Mouse (Mus musculus): ENCODE measurements around the gene Slc43a2. TPM values are rescaled to one million over a fixed set of nuclear protein-coding genes. Genes with fewer than 3 reads are reported as not detected.
A peak's percentile ranks its signal among the peaks of the same experiment; 100 is the strongest.
"Not testable (repeated sequence)": the region's sequence is repeated elsewhere in the genome, so short reads cannot be mapped to it uniquely, and the experiment has no call there.

The Slc43a2 gene
- total RNA-seq, 2 experiments from 2014 or later: 32.3 to 33.5 TPM

DNA sequence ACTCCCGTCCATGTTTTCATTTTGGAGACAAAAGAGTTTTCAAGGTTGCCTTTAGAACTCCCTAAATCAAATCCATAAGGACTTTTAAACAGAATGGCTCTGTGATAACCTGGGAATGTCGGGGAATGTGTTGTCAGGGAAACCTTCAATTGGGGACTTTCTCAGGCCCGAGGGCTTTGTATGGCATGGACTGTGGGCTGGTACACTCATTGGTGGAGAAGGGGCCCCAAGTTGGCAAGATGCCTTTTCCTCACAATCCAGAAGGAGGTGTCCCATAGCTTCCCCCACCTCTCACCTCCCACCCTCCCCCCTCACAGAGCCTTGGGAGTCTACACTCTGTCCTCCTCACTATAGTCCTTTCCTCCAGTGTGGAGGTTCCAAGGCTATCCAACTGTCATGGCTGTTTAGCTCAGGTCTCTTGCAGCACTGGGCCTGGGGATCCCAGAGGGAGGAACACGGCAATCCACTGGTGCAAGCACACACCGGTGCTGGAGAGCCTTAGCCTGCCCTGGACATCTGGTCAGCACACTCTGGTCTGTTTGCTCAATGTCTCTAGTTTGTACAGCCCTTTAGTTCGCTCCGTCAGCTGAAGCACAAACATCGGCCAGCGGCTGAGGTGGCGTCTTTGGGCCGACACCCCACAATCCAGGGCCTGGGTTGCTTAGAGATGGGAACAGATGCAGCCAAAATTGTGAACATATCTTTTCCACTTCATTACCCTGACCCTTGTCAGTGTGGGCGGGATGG, 18.9 kb downstream of the Slc43a2 start:
- ATAC-seq (ENCODE audit: poor library complexity, severe bottlenecking): no peak

DNA sequence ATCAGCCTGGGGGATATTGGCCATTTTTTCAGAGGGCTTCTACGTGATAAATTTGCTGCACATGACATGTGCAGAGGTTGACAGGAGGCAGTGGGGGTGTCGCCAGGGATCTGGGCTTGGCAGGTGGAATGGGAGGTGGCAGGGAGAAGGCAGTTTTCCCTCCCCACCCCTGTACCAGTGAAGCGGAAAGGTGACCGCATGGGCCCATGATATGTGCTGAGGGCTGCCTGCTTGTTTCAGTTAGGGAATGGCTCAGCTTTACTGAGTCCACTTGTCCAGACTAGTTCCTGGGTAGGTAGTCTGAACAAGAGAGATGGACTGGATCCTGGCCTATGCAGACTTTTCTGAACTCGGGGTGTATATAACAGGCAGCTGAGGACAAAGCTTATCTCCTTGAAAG, 19.8 kb downstream of the Slc43a2 start:
- ATAC-seq (ENCODE audit: poor library complexity, severe bottlenecking): no peak

DNA sequence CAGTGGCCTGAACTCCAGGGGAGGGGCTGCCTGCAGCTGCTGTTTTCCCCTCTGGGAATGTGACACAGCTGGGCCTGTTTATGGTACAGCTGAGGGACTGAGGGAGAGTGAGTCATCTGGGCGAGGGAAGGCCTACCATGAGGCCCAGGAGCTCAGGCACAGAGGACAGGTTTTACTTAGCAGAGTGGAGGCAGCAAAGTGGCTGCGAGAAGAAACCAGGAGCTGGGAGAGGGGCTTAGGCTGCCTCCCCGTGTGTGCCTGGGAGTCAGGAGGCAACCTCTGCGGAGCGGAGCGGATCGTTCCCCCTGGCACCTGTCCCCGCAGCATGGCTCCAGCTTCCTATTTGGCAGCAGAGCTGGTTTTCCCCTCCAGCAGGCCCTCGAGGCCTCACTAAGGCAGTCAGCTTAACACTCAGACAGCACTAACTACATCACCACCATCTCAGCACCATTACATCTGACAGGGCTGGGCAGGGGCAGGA, 20.5 kb downstream of the Slc43a2 start:
- ATAC-seq (ENCODE audit: poor library complexity, severe bottlenecking): no peak

DNA sequence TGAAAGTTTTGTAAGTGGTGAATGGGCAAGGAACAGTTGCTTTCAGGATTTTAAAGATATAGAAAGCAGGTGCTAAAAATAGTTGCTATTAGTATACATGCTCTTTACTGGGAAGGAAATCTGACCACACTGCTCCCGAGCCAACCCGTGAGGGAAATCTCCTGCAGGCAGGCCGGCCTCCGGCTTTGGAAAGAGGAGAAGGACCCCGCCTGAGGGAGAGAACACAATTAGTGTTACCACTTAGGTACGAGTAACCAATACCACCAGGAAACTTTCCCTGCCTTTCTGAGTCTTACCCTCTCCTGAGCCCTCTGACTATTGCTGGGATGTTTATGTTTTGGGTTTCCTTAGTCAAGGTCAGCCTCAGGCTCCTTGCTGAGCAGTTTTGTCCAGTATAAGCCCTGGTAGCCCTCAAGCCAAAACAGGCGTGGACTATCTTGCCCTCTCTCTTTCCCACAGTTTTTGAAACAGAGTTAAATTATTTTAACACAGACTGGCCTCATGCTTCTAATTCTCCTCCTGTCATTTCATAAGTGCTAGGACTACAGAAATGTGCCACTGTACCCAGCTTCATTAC, 21.5 kb downstream of the Slc43a2 start:
- ATAC-seq (ENCODE audit: poor library complexity, severe bottlenecking): no peak

DNA sequence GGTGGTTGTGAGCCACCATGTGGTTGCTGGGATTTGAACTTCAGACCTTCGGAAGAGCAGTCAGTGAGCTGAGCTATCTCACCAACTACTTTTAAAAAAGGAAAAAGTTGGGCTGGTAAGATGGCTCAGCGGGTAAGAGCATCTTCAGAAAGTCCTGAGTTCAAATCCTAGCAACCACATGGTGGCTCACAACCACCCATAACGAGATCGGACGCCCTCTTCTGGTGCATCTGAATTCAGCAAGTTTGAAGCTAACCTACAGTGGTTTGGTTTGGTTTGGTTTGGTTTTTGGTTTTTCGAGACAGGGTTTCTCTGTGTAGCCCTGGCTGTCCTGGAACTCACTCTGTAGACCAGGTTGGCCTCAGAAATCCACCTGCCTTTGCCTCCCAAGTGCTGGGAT, 24.5 kb downstream of the Slc43a2 start:
- ATAC-seq (ENCODE audit: poor library complexity, severe bottlenecking): not testable (repeated sequence)

DNA sequence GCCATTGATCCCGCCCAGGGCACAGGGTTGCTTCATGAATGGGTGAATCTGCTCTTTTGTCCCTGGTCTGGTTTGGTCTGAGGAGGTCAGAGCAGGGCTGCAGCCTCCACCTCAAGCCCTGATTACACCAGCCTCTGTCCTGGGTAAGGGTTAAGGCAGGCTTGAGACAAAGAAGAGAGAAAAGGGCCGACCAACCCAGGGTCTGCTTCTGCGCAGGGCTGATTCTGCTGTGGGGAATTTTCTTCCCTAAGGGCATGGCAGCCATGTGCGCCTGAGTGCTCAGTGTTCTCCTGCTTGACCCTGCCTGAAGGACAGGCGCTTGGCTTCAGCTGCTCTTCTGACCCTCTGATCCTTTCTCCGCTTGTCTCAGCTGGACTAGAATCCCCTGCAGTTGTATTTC, 25.6 kb downstream of the Slc43a2 start:
- ATAC-seq (ENCODE audit: poor library complexity, severe bottlenecking): no peak

DNA sequence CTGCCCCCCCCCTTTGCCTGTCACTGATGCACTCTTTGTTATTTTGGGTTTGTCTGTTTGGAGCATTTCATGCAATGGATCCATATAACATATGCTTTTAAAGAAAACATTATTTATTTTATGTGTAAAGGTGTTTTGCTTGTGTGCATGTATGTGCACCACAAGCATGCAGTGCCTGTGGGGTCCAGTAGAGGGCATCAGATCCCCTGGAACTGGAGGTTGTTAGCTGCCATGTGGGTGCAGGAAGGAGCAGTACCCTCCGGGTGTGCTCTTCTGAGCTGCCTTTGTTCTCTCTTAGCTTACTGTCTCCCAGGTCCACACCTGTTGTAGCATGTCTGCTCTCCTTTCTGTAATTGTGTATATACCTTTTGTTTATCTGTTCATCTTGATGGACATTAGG, 26.6 kb downstream of the Slc43a2 start:
- ATAC-seq (ENCODE audit: poor library complexity, severe bottlenecking): peak; percentile 52; the same call in 1 of the 2 replicates

DNA sequence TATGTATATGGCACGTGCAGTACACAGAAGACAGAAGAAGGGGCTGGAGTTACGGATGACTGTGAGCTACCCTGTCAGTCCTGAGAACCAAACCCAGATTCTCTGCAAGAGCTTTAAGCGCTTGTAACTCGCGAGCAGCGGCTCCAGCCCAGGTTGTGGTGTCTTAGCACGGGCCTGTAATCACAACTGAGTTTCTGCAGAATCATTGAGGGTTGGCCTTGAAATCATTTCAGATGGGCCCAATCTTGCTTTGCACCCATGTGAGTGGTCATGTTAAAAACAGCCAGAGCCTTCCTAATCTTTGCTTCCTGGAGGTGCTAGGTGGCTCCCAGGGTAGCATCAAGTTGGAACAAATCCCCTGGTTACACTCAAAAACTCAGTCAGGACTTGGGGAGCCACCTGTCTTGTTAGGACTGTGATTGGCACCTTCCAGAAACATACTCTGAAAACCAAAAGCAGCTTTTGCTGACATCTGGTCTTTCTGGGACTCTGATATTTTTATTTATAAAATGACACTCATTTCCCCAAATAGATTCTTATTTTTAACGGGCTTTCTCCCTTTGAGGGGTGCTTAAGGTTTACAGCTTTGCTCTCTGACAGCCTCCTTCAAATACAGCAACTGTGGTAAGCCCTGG, 28.5 kb downstream of the Slc43a2 start:
- no peak for ATAC-seq (ENCODE audit: poor library complexity, severe bottlenecking)

DNA sequence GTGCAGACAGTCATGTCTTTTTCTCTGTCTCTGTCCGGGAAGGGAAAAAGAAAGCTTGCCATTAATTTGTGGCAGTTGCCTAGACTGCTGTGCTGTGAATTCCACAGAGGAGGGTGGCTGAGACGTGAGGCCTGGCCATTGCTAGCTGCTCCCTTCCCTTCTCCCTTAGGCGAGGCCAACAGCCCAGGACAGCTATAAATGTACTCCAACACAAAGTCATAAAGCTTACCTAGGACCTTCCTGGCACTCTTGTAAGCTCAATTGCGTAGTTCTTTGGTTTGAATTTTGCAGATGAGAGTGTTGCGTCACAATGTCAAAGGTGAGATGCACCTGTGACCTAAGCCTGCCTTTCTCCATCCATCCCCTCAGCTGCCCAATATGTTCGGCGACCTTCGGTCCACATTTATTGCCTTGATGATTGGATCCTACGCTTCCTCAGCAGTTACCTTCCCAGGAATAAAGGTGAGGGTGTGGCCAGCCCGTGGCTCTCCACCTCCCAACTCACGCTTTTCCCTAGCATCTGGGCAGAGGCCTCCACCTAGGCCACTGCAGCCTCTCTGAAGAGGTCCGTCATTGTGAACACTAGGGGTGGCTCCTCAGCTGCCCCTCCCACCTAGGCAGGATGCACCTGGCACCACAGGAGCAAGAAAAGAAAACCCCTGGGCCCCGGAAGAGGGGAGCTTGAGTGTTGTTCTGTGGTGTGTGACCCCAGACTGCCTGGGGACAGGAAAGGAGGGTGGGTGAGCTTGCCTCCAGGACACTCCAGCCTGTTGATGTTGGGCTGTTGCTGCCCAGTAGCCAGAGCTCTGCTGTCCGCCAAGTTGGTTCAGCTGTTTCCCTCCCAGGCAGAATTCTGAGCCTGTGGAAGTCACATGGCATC, 29.3 kb downstream of the Slc43a2 start:
- ATAC-seq (ENCODE audit: poor library complexity, severe bottlenecking): no peak

DNA sequence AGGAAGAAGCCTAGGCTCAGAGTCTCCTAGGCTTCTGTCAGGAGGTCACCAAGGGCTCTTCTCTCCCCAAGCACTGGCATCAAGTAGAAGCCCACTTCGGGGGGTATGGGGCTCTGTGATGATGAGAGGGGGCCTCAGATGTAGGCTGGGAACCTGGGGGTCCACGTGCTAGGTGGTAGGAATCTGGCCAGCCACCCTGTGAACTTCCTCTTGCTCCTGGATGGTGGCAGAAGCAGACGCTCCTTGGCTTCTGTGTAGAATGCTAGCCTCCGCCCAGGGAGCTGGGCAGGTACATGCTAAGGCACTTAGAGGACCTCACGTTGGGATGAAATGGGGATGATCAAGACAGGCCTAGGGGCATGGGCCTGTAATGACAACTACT, 29.9 kb downstream of the Slc43a2 start:
- ATAC-seq (ENCODE audit: poor library complexity, severe bottlenecking): no peak

DNA sequence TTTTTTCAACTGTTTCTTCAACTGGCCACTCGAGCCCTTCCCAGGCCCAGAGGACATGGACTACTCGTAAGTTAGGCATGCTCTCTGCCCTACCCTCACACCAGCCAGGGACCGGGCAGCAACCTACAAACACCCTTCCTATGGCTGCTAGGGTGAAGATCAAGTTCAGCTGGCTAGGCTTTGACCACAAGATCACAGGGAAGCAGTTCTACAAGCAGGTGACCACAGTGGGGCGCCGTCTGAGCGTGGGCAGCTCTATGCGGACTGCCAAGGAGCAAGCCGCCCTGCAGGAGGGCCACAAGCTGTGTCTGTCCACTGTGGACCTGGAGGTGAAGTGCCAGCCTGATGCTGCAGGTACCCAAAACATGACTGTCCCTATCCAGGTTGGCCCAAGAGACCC, 31.3 kb downstream of the Slc43a2 start:
- no peak for ATAC-seq (ENCODE audit: poor library complexity, severe bottlenecking)

DNA sequence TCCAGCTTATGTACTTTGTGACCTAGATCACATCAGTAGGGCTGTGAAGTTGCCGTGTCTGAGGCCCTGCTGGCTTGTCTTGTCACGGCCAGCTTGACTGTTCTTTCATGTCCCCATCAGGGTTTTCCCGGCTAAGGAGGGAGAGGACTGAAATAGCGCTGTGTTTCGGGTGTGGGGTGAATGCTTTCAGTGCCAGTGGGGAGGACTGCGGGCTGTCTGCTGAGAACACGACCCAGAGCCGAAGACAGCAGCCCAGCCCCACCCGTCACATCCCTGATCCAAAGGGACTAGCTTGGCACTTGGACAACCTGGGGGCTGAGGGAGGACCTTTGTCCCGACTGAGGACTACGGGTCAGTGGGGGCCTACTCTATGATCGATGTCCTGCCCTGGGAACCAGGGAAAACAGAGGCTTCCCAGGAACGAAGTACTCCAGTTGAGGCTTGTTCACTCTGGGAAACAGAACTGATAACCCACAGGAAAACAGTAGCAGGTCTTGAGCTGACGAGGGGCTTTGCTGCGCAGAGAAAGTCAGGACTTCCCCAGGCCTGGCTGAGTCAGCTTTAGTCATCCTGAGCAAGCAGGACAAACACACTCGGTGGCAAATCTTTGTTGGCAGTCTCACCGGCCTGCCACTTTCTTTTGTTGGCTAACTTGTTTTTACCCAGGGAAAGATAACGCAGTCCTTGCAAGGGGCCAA, 32.5 kb downstream of the Slc43a2 start:
- ATAC-seq (ENCODE audit: poor library complexity, severe bottlenecking): no peak

DNA sequence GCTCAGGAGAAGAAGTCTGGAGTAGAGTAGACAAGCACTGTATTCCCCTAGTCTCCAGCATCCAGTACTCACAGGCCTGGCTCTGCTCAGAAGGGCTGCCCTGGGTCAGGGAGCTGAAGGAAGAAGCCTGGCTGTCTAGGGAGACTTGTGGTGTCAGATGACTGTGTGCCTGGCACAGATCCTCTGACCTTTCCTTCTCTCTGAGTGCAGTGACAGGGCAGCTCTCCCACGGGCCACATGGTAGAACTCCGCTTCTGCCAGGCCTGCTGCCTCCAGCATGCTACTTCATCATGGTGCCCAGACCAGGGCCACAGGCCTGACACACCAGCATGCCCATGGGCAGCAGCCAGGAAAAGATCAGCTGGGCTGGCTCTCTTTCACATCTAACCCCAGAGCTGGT, 34.4 kb downstream of the Slc43a2 start:
- no peak for ATAC-seq (ENCODE audit: poor library complexity, severe bottlenecking)

DNA sequence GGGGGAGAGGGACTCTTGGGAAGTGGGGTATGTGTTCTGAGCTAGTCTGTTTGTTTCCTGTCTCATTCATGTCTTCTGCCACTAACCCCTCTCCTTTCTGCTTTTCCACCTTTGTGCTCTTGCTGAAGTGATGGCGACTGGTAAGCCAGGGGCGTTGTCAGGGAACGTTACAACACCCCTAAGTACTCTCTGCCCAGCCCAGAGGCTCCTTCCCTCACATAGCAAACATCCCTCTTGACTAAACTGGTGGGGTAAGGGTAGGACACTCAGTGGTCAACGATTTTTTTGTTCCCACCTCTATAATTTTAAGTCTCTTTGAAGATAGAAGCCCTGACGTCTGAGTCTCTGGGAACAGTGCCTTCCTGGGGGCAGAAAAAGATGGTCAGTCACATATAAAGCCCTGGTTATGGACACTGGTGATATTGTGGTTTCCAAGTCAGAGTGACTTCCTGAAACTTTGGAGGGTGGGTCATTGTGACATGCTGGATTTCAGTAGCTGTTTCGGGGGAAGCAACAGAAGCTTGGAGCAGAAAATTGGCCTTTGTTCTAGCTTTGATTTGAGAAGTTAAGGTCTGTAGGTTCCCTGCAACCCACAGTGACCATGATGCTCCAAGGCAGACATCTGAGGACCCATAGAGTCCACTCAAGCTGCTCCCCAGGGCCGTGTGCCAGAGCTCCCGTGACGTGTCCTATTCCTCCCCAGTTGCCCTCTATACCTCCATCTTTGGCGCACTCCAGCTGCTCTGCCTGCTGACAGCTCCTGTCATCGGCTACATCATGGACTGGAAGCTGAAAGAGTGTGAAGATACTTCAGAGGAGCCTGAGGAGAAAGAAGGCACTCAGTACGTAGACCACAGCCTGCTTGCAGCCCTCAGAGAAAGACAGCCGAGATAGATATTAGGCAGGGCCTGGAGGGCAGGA, 35.0 kb downstream of the Slc43a2 start:
- peak; percentile 45 for ATAC-seq (ENCODE audit: poor library complexity, severe bottlenecking)

DNA sequence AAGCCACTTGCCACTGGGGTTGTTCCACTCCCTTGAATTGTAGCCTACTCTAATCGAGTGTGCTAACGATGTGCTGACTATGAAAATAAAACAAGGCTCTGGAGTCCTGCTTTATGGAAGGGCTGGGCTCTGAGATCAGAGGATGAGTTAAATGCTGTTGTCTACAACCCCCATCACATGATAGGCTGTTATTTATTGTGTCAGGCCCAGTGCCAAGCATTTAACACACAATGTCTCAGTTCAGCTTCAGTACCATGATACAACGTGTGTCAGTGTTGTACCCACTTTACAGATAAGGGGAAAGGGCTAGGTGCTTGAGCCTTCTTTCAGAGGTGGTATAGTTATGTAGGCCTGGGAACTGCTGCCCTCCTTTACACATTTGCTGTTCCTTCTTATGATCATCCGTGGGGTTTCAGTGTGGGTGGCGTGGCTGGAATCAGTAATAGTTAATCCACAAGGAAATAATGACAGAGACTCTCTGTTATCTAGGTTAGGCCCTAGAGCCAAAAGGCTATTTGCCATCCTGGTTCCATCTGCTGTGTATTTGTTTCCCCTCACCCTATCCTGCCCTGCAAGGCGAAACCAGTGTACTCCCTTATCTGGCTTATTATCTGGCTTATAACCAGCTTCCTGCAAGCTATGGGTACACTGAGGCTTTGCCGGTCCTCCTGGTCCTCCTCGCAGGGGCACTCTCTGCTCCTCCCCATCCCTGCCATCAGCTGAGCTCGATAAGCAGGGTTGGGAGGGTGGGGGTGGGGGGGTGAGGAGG, 36.0 kb downstream of the Slc43a2 start:
- ATAC-seq (ENCODE audit: poor library complexity, severe bottlenecking): no peak

DNA sequence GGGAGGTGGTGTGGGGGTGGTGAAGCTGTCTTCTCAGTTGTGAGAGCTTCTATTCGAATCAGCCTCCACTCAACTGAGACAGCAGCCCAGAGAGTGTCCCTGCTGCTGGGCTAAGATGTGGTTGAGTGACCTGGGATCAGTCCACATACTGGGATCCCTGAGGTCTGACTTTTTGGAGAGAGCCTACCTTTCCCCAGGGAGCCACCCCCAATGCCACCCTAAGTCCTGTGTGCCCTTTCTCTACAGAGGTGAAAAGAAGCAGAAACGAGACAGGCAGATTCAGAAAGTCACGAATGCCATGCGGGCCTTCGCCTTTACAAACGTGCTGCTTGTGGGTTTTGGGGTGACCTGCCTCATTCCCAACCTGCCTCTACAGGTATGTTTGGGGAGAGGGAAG, 36.6 kb downstream of the Slc43a2 start:
- no peak for ATAC-seq (ENCODE audit: poor library complexity, severe bottlenecking)

DNA sequence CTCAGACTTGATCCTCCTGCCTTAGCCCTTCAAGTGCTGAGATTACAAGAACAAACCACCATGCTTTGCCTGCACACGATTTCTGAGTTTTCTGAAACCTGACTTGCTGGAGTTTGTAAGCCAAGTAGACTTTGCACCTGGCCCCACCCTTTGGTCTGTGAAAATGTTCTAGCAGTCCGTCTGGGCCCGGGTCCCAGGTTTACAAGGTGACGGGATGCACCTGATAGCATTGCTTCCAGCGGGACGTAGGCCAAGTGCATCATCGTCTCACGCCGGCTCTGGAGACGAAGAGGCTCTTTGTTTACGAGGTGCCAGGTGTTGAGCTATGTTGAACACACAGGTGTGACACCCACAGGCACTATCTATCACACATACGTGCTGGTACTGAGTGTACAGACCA, 37.5 kb downstream of the Slc43a2 start:
- no peak for ATAC-seq (ENCODE audit: poor library complexity, severe bottlenecking)

DNA sequence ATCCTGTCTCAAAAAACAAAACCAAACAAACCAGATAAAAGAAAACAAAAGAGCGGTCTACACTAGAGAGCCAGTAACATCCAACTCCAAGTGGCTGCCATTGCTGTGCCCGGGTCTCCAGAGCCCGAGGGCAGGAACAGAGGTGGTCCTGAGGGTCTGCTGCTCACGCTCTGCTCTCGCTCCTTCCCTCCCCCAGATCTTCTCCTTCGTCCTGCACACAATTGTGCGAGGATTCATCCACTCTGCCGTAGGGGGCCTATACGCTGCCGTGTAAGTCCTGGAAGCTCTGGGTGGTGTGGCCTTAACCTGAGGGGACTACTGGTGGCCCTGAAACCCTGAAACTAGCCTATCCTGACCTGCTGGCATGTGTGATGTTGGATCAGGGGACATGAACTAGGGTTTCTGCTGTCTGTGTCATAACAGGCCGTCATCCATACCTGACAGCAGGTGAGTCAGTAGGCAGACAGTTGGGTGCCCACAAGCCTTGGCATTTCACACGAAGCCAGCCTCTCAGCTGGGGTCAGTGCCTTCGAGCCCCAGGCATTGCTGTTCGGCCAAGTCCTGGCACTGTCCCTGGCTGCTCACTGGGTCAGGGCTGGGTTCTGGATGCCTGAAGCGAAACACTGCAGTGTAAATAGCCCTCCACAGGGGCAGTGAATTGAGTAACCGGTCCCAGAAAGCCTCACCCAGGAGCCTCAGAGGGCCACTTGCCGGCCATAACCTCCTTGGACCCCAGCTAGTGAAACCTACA, 39.1 kb downstream of the Slc43a2 start:
- peak; percentile 8 for ATAC-seq (ENCODE audit: poor library complexity, severe bottlenecking)
